Mouse (Mus musculus) lung, adult 2 months (tissue): ENCODE measurements around the gene Cracr2b.

Experiments
- CTCF ChIP-seq: fragments of 200-500 bp; IDR thresholded peaks from 2 replicates; pipeline ENCODE4 v1.5.1; 2011; ENCODE audit warnings: mild to moderate bottlenecking, low read length, control low read depth; ENCODE audit not compliant: insufficient read depth
- POLR2A ChIP-seq: fragments of 200-500 bp; IDR thresholded peaks from 2 replicates; pipeline ENCODE4 v1.6.1; 2011; ENCODE audit warnings: low read depth, mild to moderate bottlenecking, control low read depth, low read length, borderline replicate concordance; ENCODE audit errors: extremely low read depth

- peak; percentile 94; the same call in 1 of the 2 replicates for TF ChIP-seq POLR2A
- no peak for TF ChIP-seq CTCF
These were observed 46.9 kb upstream of the Cracr2b start, which contains the start of gene Gatd1 for GRCm38 (mm10) chr7:141413809-141414584.
